Mouse (Mus musculus) hindbrain, embryonic 13.5 days (tissue): ENCODE data around the gene Tmem274. TPM values are rescaled to one million over a fixed set of nuclear protein-coding genes. Genes with fewer than 3 reads are reported as not detected.
"Not testable (repeated sequence)": the region's sequence is repeated elsewhere in the genome, so short reads cannot be mapped to it uniquely, and the experiment has no call there.

Experiments used
- ATAC-seq: fragments of 200-750 bp; cut with Nextera tagmentation; 2 replicates; pipeline ENCODE4 v1.8.0; 2017; ENCODE audit warnings: moderate TSS enrichment; ENCODE audit not compliant: low FRiP score
- H3K27ac ChIP-seq: fragments of 300-500 bp; sonication (generic); 2 replicates; pipeline ENCODE4 v1.5.1; 2015; ENCODE audit warnings: inconsistent platforms, mild to moderate bottlenecking, moderate library complexity
- H3K27me3 ChIP-seq: fragments of 300-500 bp; sonication (generic); 2 replicates; pipeline ENCODE4 v1.6.1; 2015; ENCODE audit warnings: mild to moderate bottlenecking, inconsistent platforms
- H3K36me3 ChIP-seq: fragments of 300-500 bp; sonication (generic); 2 replicates; pipeline ENCODE4 v1.6.1; 2015; ENCODE audit warnings: mild to moderate bottlenecking, inconsistent platforms
- H3K4me1 ChIP-seq: fragments of 300-500 bp; sonication (generic); replicated peaks from 2 replicates; pipeline ENCODE4 v1.6.1; 2015; ENCODE audit warnings: inconsistent platforms
- H3K4me2 ChIP-seq: fragments of 300-500 bp; sonication (generic); 2 replicates; pipeline ENCODE4 v1.6.1; 2015; ENCODE audit warnings: inconsistent platforms, mild to moderate bottlenecking, moderate library complexity
- H3K4me3 ChIP-seq: fragments of 300-500 bp; sonication (generic); 2 replicates; pipeline ENCODE4 v1.5.1; 2015; ENCODE audit warnings: mild to moderate bottlenecking, inconsistent platforms
- H3K9ac ChIP-seq: fragments of 300-500 bp; sonication (generic); 2 replicates; pipeline ENCODE4 v1.6.1; 2015; ENCODE audit warnings: mild to moderate bottlenecking, inconsistent platforms
- H3K9me3 ChIP-seq: fragments of 300-500 bp; sonication (generic); 2 replicates; pipeline ENCODE4 v1.6.1; 2016; ENCODE audit warnings: inconsistent platforms
- WGBS: fragments of 180-500 bp; shearing (Covaris S2); methylation state at CpG from one replicate; pipeline ENCODE4 v1.1.7; 2015; 5-methylcytosine and 5-hydroxymethylcytosine counted together
- polyA plus RNA-seq: library from polyadenylated mRNA; unstranded; fragments of >200 nt; fragmentation: Nextera tagmentation; extraction: Ambion mirVana; gene quantifications from 2 replicates; pipeline ENCODE4 v1.2.1, GENCODE M21; 2015

Tmem274 gene
- polyA plus RNA-seq, 1 experiment from 2014 or later = not detected

DNA sequence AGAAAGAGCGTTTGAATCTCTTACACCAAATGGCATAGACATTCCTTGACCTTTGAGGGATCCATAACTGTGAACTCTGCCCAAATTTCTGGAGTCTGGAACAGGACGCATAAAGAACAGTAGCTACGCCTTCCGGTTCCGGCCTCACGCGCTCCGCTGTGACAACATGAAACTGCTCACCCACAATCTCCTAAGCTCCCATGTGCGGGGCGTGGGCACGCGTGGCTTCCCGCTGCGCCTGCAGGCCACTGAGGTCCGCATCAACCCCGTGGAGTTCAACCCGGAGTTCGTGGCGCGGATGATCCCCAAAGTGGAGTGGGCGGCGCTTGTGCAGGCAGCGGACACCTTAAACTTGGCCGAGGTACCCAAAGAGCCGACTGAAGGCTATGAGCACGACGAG lies 20.0 kb upstream of the Tmem274 start:
- H3K9ac ChIP-seq, H3K27ac ChIP-seq, H3K4me2 ChIP-seq, H3K4me1 ChIP-seq, H3K9me3 ChIP-seq, H3K4me3 ChIP-seq, ATAC-seq, H3K36me3 ChIP-seq, H3K27me3 ChIP-seq: not testable (repeated sequence)
- 88% methylated on average over 27 of the region's 27 CpGs for WGBS

DNA sequence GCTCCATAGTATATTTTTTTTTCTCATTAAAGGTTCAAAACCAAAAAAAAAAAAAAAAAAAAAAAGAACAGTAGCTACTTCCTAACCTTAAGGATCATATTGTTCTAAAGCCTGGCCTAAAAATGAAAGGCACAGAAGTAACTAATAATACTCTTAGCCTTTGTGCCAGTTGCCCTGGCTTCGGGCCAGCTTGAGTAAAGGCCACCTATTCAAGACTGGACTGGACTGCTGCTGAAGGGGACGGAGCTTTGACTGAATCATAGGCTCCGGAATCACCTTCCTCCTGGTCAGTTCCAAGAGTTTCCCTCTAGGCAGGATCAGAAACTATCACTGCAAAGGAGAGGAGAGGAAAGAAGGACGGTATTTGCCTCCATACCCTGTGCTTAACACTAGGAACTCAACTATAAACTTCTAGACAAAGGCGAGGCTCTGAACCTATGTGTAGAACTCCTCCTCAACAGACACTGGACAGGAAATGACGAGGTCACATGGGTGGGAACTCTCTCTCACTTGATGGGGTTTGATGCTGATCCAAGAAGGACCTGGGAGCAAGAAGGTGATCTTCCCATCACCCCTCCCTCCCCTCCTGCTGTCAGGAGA lies 19.2 kb upstream of the Tmem274 start:
- Histone ChIP-seq H3K4me2 (no peak overlapping the region), H3K36me3 (no peaks in the 10 kb centered on the region), H3K27ac (no peak overlapping the region), H3K9ac (no peak overlapping the region), H3K27me3 (no peaks in the 10 kb centered on the region), H3K4me3 (no peak overlapping the region), H3K9me3 (no peaks in the 10 kb centered on the region), H3K4me1 (peaks cover 4% of the 10 kb centered on the region; the same call in 1 of the 2 replicates)
- WGBS = 77% methylated on average over 6 of the region's 6 CpGs
- no peak for ATAC-seq

DNA sequence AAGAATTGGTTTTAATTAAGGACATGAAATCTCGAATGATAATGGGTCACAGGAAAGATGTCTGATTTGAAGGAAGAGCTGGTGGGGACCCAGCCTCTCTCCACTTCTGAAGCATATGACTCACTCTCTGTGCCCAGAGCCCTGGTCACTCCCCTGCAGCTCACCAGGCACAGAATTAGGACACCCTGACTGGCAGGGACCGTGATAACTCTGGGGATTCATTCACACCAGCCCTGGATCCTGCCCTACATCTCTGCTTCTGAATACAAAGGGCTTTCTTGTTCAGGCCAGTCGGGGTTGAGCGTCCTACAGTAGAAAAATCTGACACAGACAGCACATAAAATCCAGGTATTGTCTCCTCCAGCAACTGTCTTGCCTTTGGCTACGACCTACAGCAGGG lies 18.7 kb upstream of the Tmem274 start:
- Histone ChIP-seq H3K27ac (no peak overlapping the region), H3K9ac (no peak overlapping the region), H3K4me3 (no peak overlapping the region), H3K9me3 (no peaks in the 10 kb centered on the region), H3K4me1 (peaks cover 4% of the 10 kb centered on the region; the same call in 1 of the 2 replicates), H3K36me3 (no peaks in the 10 kb centered on the region), H3K4me2 (no peak overlapping the region), H3K27me3 (no peaks in the 10 kb centered on the region)
- WGBS = 66% methylated on average over 5 of the region's 5 CpGs
- no peak for ATAC-seq

DNA sequence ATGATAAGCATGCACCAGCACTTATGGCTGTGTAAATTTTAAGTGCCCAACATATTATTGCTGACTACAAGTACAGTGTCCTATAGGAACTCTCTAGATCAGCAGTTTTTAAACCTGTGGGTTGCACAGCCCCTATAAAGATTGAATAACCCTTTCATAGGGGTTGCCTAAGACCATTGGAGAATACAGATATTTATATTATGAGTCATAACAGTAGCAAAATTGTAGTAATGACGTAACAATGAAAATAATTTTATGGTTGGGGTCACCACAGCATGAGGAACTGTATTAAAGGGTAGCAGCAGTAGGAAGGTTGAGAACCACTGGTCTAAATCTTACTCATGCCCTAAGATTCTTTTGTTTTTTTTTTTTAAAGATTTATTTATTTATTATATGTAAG lies 17.8 kb upstream of the Tmem274 start:
- Histone ChIP-seq H3K27me3 (no peaks in the 10 kb centered on the region), H3K36me3 (no peaks in the 10 kb centered on the region), H3K4me1 (peaks cover 4% of the 10 kb centered on the region; the same call in 1 of the 2 replicates), H3K9ac (no peak overlapping the region), H3K9me3 (no peaks in the 10 kb centered on the region), H3K4me2 (no peak overlapping the region), H3K27ac (no peak overlapping the region), H3K4me3 (no peak overlapping the region)
- ATAC-seq = no peak
- 90% methylated on average over 1 of the region's 1 CpGs for WGBS

DNA sequence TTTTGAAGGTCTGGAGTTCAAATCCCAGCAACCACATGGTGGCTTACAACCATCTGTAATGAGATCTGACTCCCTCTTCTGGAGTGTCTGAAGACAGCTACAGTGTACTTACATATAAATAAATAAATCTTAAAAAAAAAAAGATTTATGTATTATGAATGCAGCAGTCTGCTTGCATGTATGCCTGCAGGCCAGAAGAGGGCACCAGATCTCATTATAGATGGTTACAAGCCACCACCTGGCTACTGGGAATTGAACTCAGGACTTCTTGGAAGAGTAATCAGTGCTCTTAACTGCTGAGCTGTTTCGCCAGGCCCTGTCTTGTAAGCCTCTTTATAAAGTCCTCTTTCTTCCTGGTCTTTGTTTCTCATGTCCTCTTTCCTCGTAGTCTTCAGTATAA lies 16.7 kb upstream of the Tmem274 start:
- 91% methylated on average over 2 of the region's 2 CpGs for WGBS
- not testable (repeated sequence) for H3K27ac ChIP-seq, H3K36me3 ChIP-seq, H3K27me3 ChIP-seq, H3K9me3 ChIP-seq, H3K4me1 ChIP-seq, H3K4me3 ChIP-seq, H3K9ac ChIP-seq, ATAC-seq, H3K4me2 ChIP-seq

DNA sequence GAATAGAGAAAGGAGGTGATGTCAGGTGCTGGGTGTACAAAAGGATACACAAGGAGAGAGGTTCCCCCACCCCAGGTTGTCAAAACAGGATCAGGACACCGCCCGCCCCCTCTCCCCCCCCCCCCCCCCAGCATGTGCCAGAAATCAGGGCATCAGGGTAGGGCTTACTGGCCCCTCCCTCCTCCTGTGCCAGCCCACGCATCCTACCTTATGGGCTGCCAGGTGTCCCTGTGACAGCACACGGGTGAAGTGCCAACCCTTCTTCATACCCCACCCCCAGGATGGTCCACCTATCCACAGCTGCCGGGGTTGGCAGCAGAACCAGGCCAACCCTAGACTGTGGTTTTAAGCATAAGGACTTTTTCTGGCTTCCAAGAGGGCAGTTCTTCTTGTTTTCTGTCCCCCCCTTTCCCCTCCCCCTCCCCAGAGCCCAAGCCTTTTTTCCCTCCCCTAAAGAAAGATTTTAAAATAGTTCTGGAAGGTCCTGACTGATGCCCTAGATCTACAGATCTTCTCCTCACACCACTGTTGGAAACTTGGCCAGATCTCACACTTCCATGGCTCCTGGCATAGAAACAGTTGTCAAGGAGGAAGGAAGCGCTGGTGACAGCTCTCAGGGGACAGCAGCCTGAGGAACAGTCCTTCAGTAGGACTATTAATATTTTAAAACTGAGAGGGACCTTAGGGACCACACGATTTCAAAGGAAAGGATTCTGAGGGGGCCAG lies 15.4 kb upstream of the Tmem274 start:
- Histone ChIP-seq H3K27ac (no peak overlapping the region), H3K4me3 (no peak overlapping the region), H3K36me3 (peaks cover 4% of the 10 kb centered on the region; the same call in 1 of the 2 replicates), H3K4me2 (no peak overlapping the region), H3K9ac (no peak overlapping the region), H3K9me3 (no peaks in the 10 kb centered on the region), H3K27me3 (no peaks in the 10 kb centered on the region), H3K4me1 (peaks cover 4% of the 10 kb centered on the region; the same call in 1 of the 2 replicates)
- ATAC-seq = no peak
- WGBS = 70% methylated on average over 3 of the region's 7 CpGs

DNA sequence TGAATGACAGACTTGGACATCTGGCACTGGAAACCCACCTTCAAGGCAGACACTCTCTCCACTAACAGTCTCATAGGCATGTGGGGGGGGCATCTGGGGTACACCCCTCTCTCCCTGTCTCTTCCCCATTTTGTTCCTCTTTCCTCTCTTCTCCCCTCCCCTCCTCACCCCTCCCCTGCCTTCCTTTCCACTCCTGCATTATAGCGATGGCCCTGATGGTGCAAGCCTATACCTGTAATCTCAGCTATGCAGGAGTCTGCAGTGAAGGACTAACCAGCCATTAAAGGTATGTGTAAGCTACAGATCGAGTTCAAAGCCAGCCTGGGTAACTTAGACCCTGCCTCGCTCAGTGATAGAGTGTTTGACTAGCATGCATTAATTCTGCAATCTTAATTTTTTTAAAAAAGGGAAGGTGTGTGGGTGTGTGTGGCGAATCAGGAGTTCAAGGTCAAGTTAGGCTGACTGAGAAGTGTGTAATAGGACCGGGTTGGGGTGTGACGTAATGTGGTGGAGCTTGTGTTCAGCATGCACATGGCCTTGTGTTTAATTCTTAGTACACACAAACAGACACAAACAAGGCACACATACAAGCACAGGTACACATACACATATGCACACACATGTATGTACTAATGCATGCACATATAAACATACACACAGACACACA lies 14.7 kb upstream of the Tmem274 start:
- Histone ChIP-seq H3K27me3 (no peaks in the 10 kb centered on the region), H3K27ac (no peak overlapping the region), H3K4me2 (no peak overlapping the region), H3K4me1 (peaks cover 4% of the 10 kb centered on the region; the same call in 1 of the 2 replicates), H3K9ac (no peak overlapping the region), H3K36me3 (peaks cover 6% of the 10 kb centered on the region; the same call in 1 of the 2 replicates), H3K4me3 (no peak overlapping the region), H3K9me3 (no peaks in the 10 kb centered on the region)
- 81% methylated on average over 6 of the region's 6 CpGs for WGBS
- no peak for ATAC-seq

DNA sequence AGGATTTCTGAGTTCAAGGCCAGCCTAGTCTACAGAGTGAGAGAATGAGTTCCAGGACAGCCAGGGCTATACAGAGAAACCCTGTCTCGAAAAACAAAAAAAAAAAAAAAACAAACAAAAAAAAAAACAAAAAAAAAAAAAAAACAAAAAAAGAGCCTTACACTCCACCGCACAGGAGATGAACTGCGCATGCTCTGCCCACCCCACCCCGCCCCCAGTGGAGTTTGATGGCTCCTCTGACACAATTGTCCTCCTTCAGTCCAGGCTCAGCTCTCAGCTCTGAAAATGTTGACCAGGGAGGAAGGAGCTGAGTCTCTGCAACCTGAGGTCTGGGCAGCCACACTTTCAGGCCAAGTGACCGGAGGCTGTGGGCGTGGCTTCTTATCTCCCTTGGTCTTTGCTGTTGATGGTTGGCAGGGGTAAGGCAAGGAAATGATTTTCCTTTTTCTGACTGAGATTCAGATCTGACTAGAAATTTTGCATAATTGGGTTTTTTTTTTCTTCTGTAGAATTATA lies 13.7 kb upstream of the Tmem274 start:
- no peak overlapping the region for H3K4me2 ChIP-seq
- no peaks in the 10 kb centered on the region for H3K9me3 ChIP-seq
- H3K9ac ChIP-seq = no peak overlapping the region
- H3K36me3 ChIP-seq = peaks cover 13% of the 10 kb centered on the region
- WGBS = 80% methylated on average over 6 of the region's 6 CpGs
- H3K4me3 ChIP-seq = no peak overlapping the region
- no peaks in the 10 kb centered on the region for H3K27me3 ChIP-seq
- H3K4me1 ChIP-seq = peaks cover 4% of the 10 kb centered on the region; the same call in 1 of the 2 replicates
- ATAC-seq = no peak
- no peak overlapping the region for H3K27ac ChIP-seq

DNA sequence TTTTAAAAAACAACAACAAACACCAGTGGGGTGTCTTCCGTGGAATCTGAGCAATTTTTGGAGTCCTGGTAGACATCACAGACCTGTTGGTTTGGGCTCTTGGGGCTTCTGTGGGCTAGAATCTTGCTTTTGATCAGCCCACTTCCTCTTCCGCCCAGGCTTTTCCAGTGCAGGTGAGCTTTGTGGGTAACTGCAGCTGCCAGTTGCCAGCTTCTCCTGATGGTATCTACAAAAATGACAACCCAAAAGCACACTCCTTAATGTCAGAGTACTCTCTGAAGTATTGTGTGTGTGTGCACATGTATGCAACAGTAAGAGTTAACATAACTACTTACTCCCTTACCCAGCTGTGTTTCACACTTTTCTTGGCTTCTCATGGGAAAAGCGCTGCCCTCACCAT lies 7.6 kb upstream of the Tmem274 start:
- 96% methylated on average over 3 of the region's 3 CpGs for whole genome bisulfite sequencing
- H3K36me3 ChIP-seq = peaks cover 50% of the 10 kb centered on the region
- ATAC-seq = no peak
- no peak overlapping the region for H3K4me2 ChIP-seq
- no peaks in the 10 kb centered on the region for H3K4me1 ChIP-seq
- no peak overlapping the region for H3K4me3 ChIP-seq
- H3K27ac ChIP-seq = no peak overlapping the region
- no peaks in the 10 kb centered on the region for H3K9me3 ChIP-seq
- H3K27me3 ChIP-seq = no peaks in the 10 kb centered on the region
- H3K9ac ChIP-seq = no peak overlapping the region

DNA sequence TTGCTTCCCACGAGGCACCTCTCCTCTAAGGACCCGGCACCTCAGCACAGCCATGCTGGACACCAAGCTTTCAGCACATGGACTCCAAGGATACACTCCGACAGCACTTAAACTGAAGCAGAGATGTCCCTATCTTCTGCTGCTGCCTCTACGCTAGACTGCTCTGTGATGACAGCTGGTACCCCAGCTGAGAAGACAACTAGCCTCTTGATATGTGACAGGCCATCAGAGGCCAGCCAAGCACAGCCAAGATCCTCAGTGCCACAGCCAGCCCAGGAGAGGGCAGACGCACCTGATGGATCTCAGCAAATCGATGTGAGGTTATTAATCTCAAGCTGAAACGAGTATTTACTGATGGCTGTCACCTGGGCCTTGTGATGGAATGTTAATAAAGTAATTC lies 2.1 kb upstream of the Tmem274 start:
- no peak overlapping the region for H3K4me3 ChIP-seq
- no peaks in the 10 kb centered on the region for H3K27me3 ChIP-seq
- no peaks in the 10 kb centered on the region for H3K9me3 ChIP-seq
- no peak for ATAC-seq
- WGBS = 72% methylated on average over 7 of the region's 7 CpGs
- no peak overlapping the region for H3K4me2 ChIP-seq
- no peaks in the 10 kb centered on the region for H3K4me1 ChIP-seq
- H3K27ac ChIP-seq = no peak overlapping the region
- H3K9ac ChIP-seq = peak overlapping the region; percentile 35; the same call in 1 of the 2 replicates
- peaks cover 23% of the 10 kb centered on the region for H3K36me3 ChIP-seq

DNA sequence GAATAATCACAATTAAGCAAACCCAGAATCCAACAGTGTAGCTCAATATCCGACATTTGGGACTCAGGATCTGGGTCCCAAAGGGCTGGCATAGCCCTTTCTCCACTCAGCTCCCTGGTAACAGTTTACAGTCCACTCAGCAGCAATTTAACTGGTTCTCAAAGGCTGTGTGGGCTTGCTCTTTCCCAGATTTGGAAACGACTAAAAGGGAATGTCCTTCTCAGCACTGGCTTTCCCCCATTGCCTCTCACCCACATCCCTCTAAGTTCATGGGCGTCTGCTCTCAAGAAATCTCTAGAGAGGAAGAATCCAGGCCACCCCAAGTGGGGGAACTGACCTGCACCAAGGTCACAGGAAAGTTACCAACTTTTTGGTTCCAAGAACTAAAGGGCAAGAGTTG lies 7.4 kb downstream of the Tmem274 start:
- Histone ChIP-seq H3K9ac (peak overlapping the region; percentile 84), H3K4me2 (peak overlapping the region; percentile 91), H3K9me3 (no peaks in the 10 kb centered on the region), H3K27ac (peak overlapping the region; percentile 80), H3K27me3 (no peaks in the 10 kb centered on the region), H3K4me3 (peak overlapping the region; percentile 81), H3K36me3 (peaks cover 30% of the 10 kb centered on the region), H3K4me1 (peaks cover 31% of the 10 kb centered on the region)
- WGBS = 52% methylated on average over 3 of the region's 3 CpGs
- 0 out of 2 replicates have a peak, but pooled peaks have one; percentile 12 for ATAC-seq

DNA sequence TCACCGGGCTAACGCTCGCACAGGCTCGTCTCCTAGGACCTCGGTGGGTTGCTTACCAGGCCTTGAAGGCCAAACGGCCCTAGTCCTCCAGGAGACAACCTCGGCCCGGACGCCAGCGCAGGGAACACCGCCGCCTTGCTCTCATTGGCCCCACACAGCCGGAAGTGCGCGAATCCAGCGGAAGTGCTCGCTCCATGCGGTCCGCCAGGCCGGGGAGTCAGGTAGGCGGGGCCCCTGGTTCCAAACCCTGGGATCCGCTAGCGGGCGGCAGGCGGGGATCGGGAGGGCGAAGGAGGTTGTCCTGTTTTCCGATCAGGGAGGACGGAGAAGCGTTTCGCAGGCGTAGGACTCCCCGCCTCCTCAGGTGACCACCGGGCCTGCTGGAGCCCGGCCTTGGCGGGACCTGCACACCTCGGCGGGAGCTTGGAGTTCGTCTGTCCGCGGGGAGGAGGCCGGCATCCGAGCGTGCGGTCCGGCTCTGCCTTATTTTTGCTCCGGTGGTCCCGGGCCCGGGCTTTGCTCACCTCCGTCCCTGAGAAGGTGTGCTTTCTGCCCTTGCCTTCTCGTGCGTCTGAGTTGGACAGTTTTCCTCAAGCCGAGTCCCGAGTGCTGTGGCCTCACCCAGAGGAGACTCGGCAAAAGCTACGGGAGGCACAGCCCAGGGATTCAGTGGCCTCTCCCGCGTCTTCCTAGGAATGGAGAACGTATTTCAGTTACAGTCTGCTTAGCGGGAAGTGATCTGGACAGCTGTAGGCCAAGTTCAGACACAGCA lies 8.1 kb downstream of the Tmem274 start, which contains the start of the genes Nmnat1 and Lzic:
Gene Nmnat1, minus strand, starts transcription at position 150 of the 772 bp plus-strand sequence.
Gene Lzic, plus strand, starts transcription at position 177 of the 772 bp plus-strand sequence.
- peak; percentile 98 for ATAC-seq
- H3K36me3 ChIP-seq = peaks cover 37% of the 10 kb centered on the region
- under 1% methylated on average over 60 of the region's 60 CpGs for WGBS

More for the DNA sequence above, 8.1 kb downstream of the Tmem274 start, which contains the start of the genes Nmnat1 and Lzic:
- no peaks in the 10 kb centered on the region for H3K27me3 ChIP-seq
- H3K4me3 ChIP-seq = peak within 1 kb of the TSS; percentile 81
- peak within 1 kb of the TSS; percentile 84 for H3K9ac ChIP-seq
- H3K4me1 ChIP-seq = peaks cover 31% of the 10 kb centered on the region
- no peaks in the 10 kb centered on the region for H3K9me3 ChIP-seq
- H3K4me2 ChIP-seq = peak within 1 kb of the TSS; percentile 91
- peak within 1 kb of the TSS; percentile 80 for H3K27ac ChIP-seq
